Mouse (Mus musculus) neutrophil, adult 65 days (primary cell): ENCODE data around the gene Fam208b. TPM values are rescaled to one million over a fixed set of nuclear protein-coding genes. Genes with fewer than 3 reads are reported as not detected.

ENCODE experiments used
- total RNA-seq: library from RNA; stranded (reverse); gene quantifications from 2 replicates; pipeline ENCODE4 v1.2.4, GENCODE M21; 2023

The Fam208b gene
- 6.0 and 11.9 TPM in 2 replicates for total RNA-seq

GRCm38 (mm10) chr13:3610795-3611438 is at the start of gene Fam208b:
TSS of gene Fam208b (minus strand) at chr13:3611108.

GRCm38 (mm10) chr13:3633895-3634811 is 23.2 kb upstream of the Fam208b start, which contains the start of gene Asb13:
TSS of gene Asb13 (plus strand) at chr13:3634032.

GRCm38 (mm10) chr13:3537594-3538222 is 73.2 kb downstream of the Fam208b start, which contains the start of gene Gdi2:
TSS of gene Gdi2 (plus strand) at chr13:3538063.

Other genes starting within 250 kb of the Fam208b start
- gene Gdi2, start 73.0 kb downstream of the Fam208b start, total RNA-seq, result 263 and 291 TPM in 2 replicates
- 1.7 and 1.9 TPM in 2 replicates for gene Asb13, start 22.9 kb upstream of the Fam208b start, total RNA-seq
- gene Calml3, start 193.2 kb upstream of the Fam208b start, total RNA-seq, result not detected in 2 replicates
- gene Calm4, start 226.6 kb upstream of the Fam208b start, total RNA-seq, result not detected in 2 replicates
- gene Calm5, start 243.1 kb upstream of the Fam208b start, total RNA-seq, result not detected in 2 replicates